Mouse (Mus musculus) thymus, adult 2 months (tissue): ENCODE data around the gene Qrfp.

Source experiments
- CTCF ChIP-seq: fragments of 200-500 bp; IDR thresholded peaks from 2 replicates; pipeline ENCODE4 v1.5.1; 2012; ENCODE audit warnings: mild to moderate bottlenecking, control low read depth, low read length, moderate library complexity, borderline replicate concordance; ENCODE audit not compliant: control insufficient read depth, poor library complexity, insufficient read depth; ENCODE audit errors: extremely low read depth
- POLR2A ChIP-seq: fragments of 200-500 bp; IDR thresholded peaks from 2 replicates; pipeline ENCODE4 v1.6.1; 2012; ENCODE audit warnings: mild to moderate bottlenecking, low read length, control low read depth, moderate library complexity; ENCODE audit not compliant: control insufficient read depth, poor library complexity, insufficient read depth; ENCODE audit errors: extremely low read depth

- TF ChIP-seq CTCF (no peak), POLR2A (no peak)
Observed at GRCm38 (mm10) chr2:31827877-31828276, 17.5 kb upstream of the Qrfp start.
